Mouse (Mus musculus): ENCODE results near the gene Keg1. TPM values are rescaled to one million over a fixed set of nuclear protein-coding genes. Genes with fewer than 3 reads are reported as not detected.

Gene Keg1
- total and polyA plus RNA-seq, 2 experiments from 2014 or later, result not detected

GRCm38 (mm10) chr19:12762212-12763130 lies 66.9 kb downstream of the Keg1 start:
- Histone ChIP-seq H3K4me3 (ENCODE audit: low read depth, low read length) (no peak overlapping the region), H3K36me3 (ENCODE audit: insufficient read depth) (peaks cover 24% of the 10 kb centered on the region), H3K4me2 (ENCODE audit: low read depth) (no peak overlapping the region), H3K27me3 (ENCODE audit: insufficient read depth, low read length) (no peaks in the 10 kb centered on the region), H3K27ac (ENCODE audit: low read depth, low read length) (no peak overlapping the region), H3K9me3 (ENCODE audit: low read length) (no peaks in the 10 kb centered on the region), H3K9ac (no peak overlapping the region), H3K4me1 (ENCODE audit: insufficient read depth) (no peaks in the 10 kb centered on the region)
- no peak for ATAC-seq
- no peak; the same call in 1 of the 2 replicates for TF ChIP-seq CTCF (IDR thresholded peaks at IDR 0.05; ENCODE audit: low read depth)
- WGBS, result 65% methylated on average over 2 of the region's 2 CpGs
- no peak for DNase-seq

- no peak within 1 kb of the TSS for H3K9ac ChIP-seq
- no peak within 1 kb of the TSS for H3K4me2 ChIP-seq (ENCODE audit: low read depth)
- no peak within 1 kb of the TSS for H3K27ac ChIP-seq (ENCODE audit: low read depth, low read length)
- H3K4me3 ChIP-seq (ENCODE audit: low read depth, low read length), result no peak within 1 kb of the TSS
- no peak for TF ChIP-seq CTCF (IDR thresholded peaks at IDR 0.05; ENCODE audit: low read depth)
- DNase-seq (no peak), ATAC-seq (no peak)
- H3K27me3 ChIP-seq (ENCODE audit: insufficient read depth, low read length), result no peaks in the 10 kb centered on the region
- H3K36me3 ChIP-seq (ENCODE audit: insufficient read depth), result peaks cover 44% of the 10 kb centered on the region
- WGBS, result 52% methylated on average over 7 of the region's 7 CpGs
- H3K4me1 ChIP-seq (ENCODE audit: insufficient read depth), result no peaks in the 10 kb centered on the region
- H3K9me3 ChIP-seq (ENCODE audit: low read length), result no peaks in the 10 kb centered on the region
Observed at GRCm38 (mm10) chr19:12765308-12765707, 69.7 kb downstream of the Keg1 start, which contains the start of gene Cntf. Gene Cntf (minus strand): TSS chr19:12765632.

Other genes starting within 250 kb of the Keg1 start
- gene Mpeg1, start 235.0 kb upstream of the Keg1 start, total RNA-seq (2014; rRNA removed), result 3.2 and 3.5 TPM in 2 replicates
- gene Mpeg1, start 235.0 kb upstream of the Keg1 start, polyA plus RNA-seq (2015; fragmentation: Nextera tagmentation; extraction: Ambion mirVana), result 0.63 and 1.1 TPM in 2 replicates
- gene Dtx4, start 194.3 kb upstream of the Keg1 start, total RNA-seq (2014; rRNA removed), result 43.2 and 48.8 TPM in 2 replicates
- gene Dtx4, start 194.3 kb upstream of the Keg1 start, polyA plus RNA-seq (2015; fragmentation: Nextera tagmentation; extraction: Ambion mirVana), result 20.6 and 21.2 TPM in 2 replicates
- 4.3 and 4.4 TPM in 2 replicates for gene Fam111a, start 150.0 kb upstream of the Keg1 start, total RNA-seq (2014; rRNA removed)
- gene Fam111a, start 150.0 kb upstream of the Keg1 start, polyA plus RNA-seq (2015; fragmentation: Nextera tagmentation; extraction: Ambion mirVana), result 2.9 and 3.2 TPM in 2 replicates
- 0.29 and 0.31 TPM in 2 replicates for gene Gm4952, start 95.8 kb upstream of the Keg1 start, total RNA-seq (2014; rRNA removed)
- 0.13 and 0.19 TPM in 2 replicates for gene Gm4952, start 95.8 kb upstream of the Keg1 start, polyA plus RNA-seq (2015; fragmentation: Nextera tagmentation; extraction: Ambion mirVana)
- not detected in 2 replicates for gene Glyat, start 62.5 kb upstream of the Keg1 start, total RNA-seq (2014; rRNA removed)
- gene Glyat, start 62.5 kb upstream of the Keg1 start, polyA plus RNA-seq (2015; fragmentation: Nextera tagmentation; extraction: Ambion mirVana), result not detected in 2 replicates
- not detected in 2 replicates for gene Olfr1442, start 25.3 kb upstream of the Keg1 start, total RNA-seq (2014; rRNA removed)
- not detected in 2 replicates for gene Olfr1442, start 25.3 kb upstream of the Keg1 start, polyA plus RNA-seq (2015; fragmentation: Nextera tagmentation; extraction: Ambion mirVana)
- not detected in 2 replicates for gene Olfr1443, start 17.7 kb upstream of the Keg1 start, total RNA-seq (2014; rRNA removed)
- not detected in 2 replicates for gene Olfr1443, start 17.7 kb upstream of the Keg1 start, polyA plus RNA-seq (2015; fragmentation: Nextera tagmentation; extraction: Ambion mirVana)
- 1.3 TPM in 2 replicates for gene Cntf, start 69.8 kb downstream of the Keg1 start, total RNA-seq (2014; rRNA removed)
- 0.96 and 1.1 TPM in 2 replicates for gene Cntf, start 69.8 kb downstream of the Keg1 start, polyA plus RNA-seq (2015; fragmentation: Nextera tagmentation; extraction: Ambion mirVana)
- 52.9 and 61.1 TPM in 2 replicates for gene Zfp91, start 100.3 kb downstream of the Keg1 start, total RNA-seq (2014; rRNA removed)
- gene Zfp91, start 100.3 kb downstream of the Keg1 start, polyA plus RNA-seq (2015; fragmentation: Nextera tagmentation; extraction: Ambion mirVana), result 10.0 and 11.6 TPM in 2 replicates
- gene Lpxn, start 100.4 kb downstream of the Keg1 start, total RNA-seq (2014; rRNA removed), result 1.8 and 2.2 TPM in 2 replicates
- gene Lpxn, start 100.4 kb downstream of the Keg1 start, polyA plus RNA-seq (2015; fragmentation: Nextera tagmentation; extraction: Ambion mirVana), result 0.59 and 1.3 TPM in 2 replicates
- gene Gm5244, start 150.9 kb downstream of the Keg1 start, total RNA-seq (2014; rRNA removed), result not detected in 2 replicates
- gene Gm5244, start 150.9 kb downstream of the Keg1 start, polyA plus RNA-seq (2015; fragmentation: Nextera tagmentation; extraction: Ambion mirVana), result not detected in 2 replicates
- gene Olfr1444, start 161.5 kb downstream of the Keg1 start, total RNA-seq (2014; rRNA removed), result not detected in 2 replicates
- not detected in 2 replicates for gene Olfr1444, start 161.5 kb downstream of the Keg1 start, polyA plus RNA-seq (2015; fragmentation: Nextera tagmentation; extraction: Ambion mirVana)
- gene Olfr1445, start 188.1 kb downstream of the Keg1 start, total RNA-seq (2014; rRNA removed), result not detected in 2 replicates
- not detected in 2 replicates for gene Olfr1445, start 188.1 kb downstream of the Keg1 start, polyA plus RNA-seq (2015; fragmentation: Nextera tagmentation; extraction: Ambion mirVana)
- gene Olfr1446, start 197.7 kb downstream of the Keg1 start, total RNA-seq (2014; rRNA removed), result not detected in 2 replicates
- not detected in 2 replicates for gene Olfr1446, start 197.7 kb downstream of the Keg1 start, polyA plus RNA-seq (2015; fragmentation: Nextera tagmentation; extraction: Ambion mirVana)
- gene Olfr1447, start 208.0 kb downstream of the Keg1 start, total RNA-seq (2014; rRNA removed), result not detected in 2 replicates
- gene Olfr1447, start 208.0 kb downstream of the Keg1 start, polyA plus RNA-seq (2015; fragmentation: Nextera tagmentation; extraction: Ambion mirVana), result not detected in 2 replicates
- not detected in 2 replicates for gene Olfr1448, start 228.6 kb downstream of the Keg1 start, total RNA-seq (2014; rRNA removed)
- not detected in 2 replicates for gene Olfr1448, start 228.6 kb downstream of the Keg1 start, polyA plus RNA-seq (2015; fragmentation: Nextera tagmentation; extraction: Ambion mirVana)
- gene Olfr1449, start 235.1 kb downstream of the Keg1 start, total RNA-seq (2014; rRNA removed), result not detected in 2 replicates
- gene Olfr1449, start 235.1 kb downstream of the Keg1 start, polyA plus RNA-seq (2015; fragmentation: Nextera tagmentation; extraction: Ambion mirVana), result not detected in 2 replicates